Mouse (Mus musculus) midbrain, postnatal 0 days (tissue): ENCODE measurements around the gene Gm6676. TPM values are rescaled to one million over a fixed set of nuclear protein-coding genes. Genes with fewer than 3 reads are reported as not detected.
"Not testable (repeated sequence)": the region's sequence is repeated elsewhere in the genome, so short reads cannot be mapped to it uniquely, and the experiment has no call there.

Experiments used
- ATAC-seq: fragments of 200-750 bp; cut with Nextera tagmentation; 2 replicates; pipeline ENCODE4 v1.8.0; 2017; ENCODE audit warnings: moderate number of reproducible peaks, mild to moderate bottlenecking, moderate TSS enrichment, moderate library complexity; ENCODE audit not compliant: low FRiP score
- DNase-seq: peaks from one replicate; pipeline ENCODE4 v3.0.0-alpha.2; 2015; ENCODE audit warnings: low spot score
- H3K27ac ChIP-seq: fragments of 300-500 bp; sonication (generic); 2 replicates; pipeline ENCODE4 v1.5.1; 2014; ENCODE audit warnings: low read depth, mild to moderate bottlenecking, low read length, mixed read lengths
- H3K27me3 ChIP-seq: fragments of 300-500 bp; sonication (generic); 2 replicates; pipeline ENCODE4 v1.6.1; 2014; ENCODE audit warnings: low read length, control low read depth, mixed read lengths; ENCODE audit not compliant: insufficient read depth
- H3K36me3 ChIP-seq: fragments of 300-500 bp; sonication (generic); 2 replicates; pipeline ENCODE4 v1.6.1; 2014; ENCODE audit warnings: low read length, control low read depth, mixed read lengths; ENCODE audit not compliant: insufficient read depth
- H3K4me1 ChIP-seq: fragments of 300-500 bp; sonication (generic); 2 replicates; pipeline ENCODE4 v1.6.1; 2014; ENCODE audit warnings: mild to moderate bottlenecking, control low read depth, antibody characterized with exemption, low read length, mixed read lengths; ENCODE audit not compliant: insufficient read depth
- H3K4me2 ChIP-seq: fragments of 300-500 bp; sonication (generic); 2 replicates; pipeline ENCODE4 v1.6.1; 2014; ENCODE audit warnings: low read depth, mild to moderate bottlenecking, low read length, mixed read lengths; ENCODE audit not compliant: poor library complexity, severe bottlenecking
- H3K4me3 ChIP-seq: fragments of 300-500 bp; sonication (generic); 2 replicates; pipeline ENCODE4 v1.5.1; 2014; ENCODE audit warnings: low read depth, mild to moderate bottlenecking, low read length, moderate library complexity
- H3K9ac ChIP-seq: fragments of 300-500 bp; sonication (generic); replicated peaks from 2 replicates; pipeline ENCODE4 v1.6.1; 2014; ENCODE audit warnings: mild to moderate bottlenecking, low read length, moderate library complexity, mixed read lengths; ENCODE audit not compliant: poor library complexity, severe bottlenecking
- H3K9me3 ChIP-seq: fragments of 300-500 bp; sonication (generic); 2 replicates; pipeline ENCODE4 v1.6.1; 2016; ENCODE audit warnings: low read length, control low read depth
- CTCF ChIP-seq: IDR thresholded peaks from 2 replicates; pipeline ENCODE4 v1.5.1; 2016; ENCODE audit warnings: antibody characterized with exemption, mild to moderate bottlenecking
- WGBS: fragments of 180-500 bp; shearing (Covaris S2); extraction: QIAGEN DNeasy Blood & Tissue Kit; methylation state at CpG from one replicate; pipeline ENCODE4 v1.1.7; 2014; 5-methylcytosine and 5-hydroxymethylcytosine counted together
- polyA plus RNA-seq: library from polyadenylated mRNA; unstranded; fragments of >200 nt; fragmentation: Nextera tagmentation; extraction: Ambion mirVana; gene quantifications from 2 replicates; pipeline ENCODE4 v1.2.1, GENCODE M21; 2015
- total RNA-seq: library from RNA; depleted of rRNA; stranded (reverse); fragments of >200 nt; gene quantifications from 2 replicates; pipeline ENCODE4 v1.2.3, GENCODE M21; 2014; rRNA removed

Gm6676 gene
- total RNA-seq (not detected in 2 replicates), polyA plus RNA-seq (not detected in 2 replicates)

DNA sequence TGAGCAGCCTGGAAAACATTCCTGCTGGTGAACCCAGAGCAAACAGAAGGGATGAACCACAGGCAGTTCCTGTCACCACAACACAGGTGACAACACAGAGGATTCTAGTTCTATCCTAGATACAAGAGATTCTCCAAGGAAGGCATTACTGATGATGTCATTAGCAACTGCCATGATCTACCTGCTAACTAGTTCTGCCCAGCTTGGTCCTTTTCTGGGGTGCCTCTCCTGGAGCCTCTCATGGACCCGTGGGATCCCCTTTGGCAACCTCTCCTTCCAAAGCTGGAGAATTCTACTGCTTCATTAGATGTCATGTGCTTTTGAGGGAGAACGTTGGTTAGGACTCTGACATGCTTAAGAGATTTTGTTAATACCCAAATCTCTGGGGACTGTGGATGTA, at the start of gene Gm6676:
TSS of gene Gm6676 (minus strand) at position 101 of the 400 bp plus-strand sequence.
- not testable (repeated sequence) for H3K4me3 ChIP-seq, H3K36me3 ChIP-seq, H3K27me3 ChIP-seq, H3K9me3 ChIP-seq, H3K9ac ChIP-seq, ATAC-seq, H3K4me2 ChIP-seq, H3K27ac ChIP-seq, DNase-seq, H3K4me1 ChIP-seq
- WGBS = no CpG with 5 or more reads among the region's 2 CpGs

DNA sequence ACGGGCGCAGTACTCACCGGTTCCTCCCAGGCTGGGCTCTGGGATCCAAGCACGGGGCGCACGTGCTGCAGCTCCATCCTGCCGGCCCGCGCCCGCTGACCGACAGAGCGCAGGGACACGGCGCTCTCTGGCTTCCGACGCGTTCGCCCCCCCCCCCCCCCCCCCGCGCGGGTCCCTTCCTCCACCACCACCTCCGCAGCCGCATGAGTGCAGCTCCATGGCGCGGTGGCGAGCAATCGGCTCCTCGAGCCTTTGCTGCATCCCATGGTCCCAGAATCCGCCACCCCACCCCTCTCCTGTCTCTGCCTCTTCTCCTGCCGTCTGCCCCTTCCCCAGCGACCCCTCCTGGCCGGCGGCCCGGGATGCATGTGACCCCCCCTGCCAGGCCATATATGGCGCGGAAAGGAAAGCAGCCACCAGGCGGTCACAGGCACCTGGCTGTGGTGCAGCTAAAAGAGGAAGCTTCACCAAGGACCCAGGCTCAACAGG, 49.3 kb upstream of the Gm6676 start, which contains the start of gene Gm3512:
TSS of gene Gm3512 (minus strand) at position 51 of the 489 bp plus-strand sequence.
- DNase-seq, ATAC-seq, H3K36me3 ChIP-seq, H3K9ac ChIP-seq, H3K4me1 ChIP-seq, H3K4me3 ChIP-seq, H3K4me2 ChIP-seq, H3K27ac ChIP-seq, H3K9me3 ChIP-seq, H3K27me3 ChIP-seq: not testable (repeated sequence)
- WGBS = no CpG with 5 or more reads among the region's 37 CpGs

GRCm38 (mm10) chr14:7105124-7105802, 19.9 kb downstream of the Gm6676 start:
- H3K9me3 ChIP-seq, DNase-seq, H3K4me1 ChIP-seq, H3K36me3 ChIP-seq, H3K27me3 ChIP-seq: not testable (repeated sequence)
- peak; percentile 80; the same call in 1 of the 2 replicates for ATAC-seq
- Histone ChIP-seq H3K9ac (peak overlapping the region; percentile 64; the same call in 1 of the 2 replicates), H3K4me3 (peak overlapping the region; percentile 37), H3K27ac (peak overlapping the region; percentile 69; the same call in 1 of the 2 replicates), H3K4me2 (peak overlapping the region; percentile 39; the same call in 1 of the 2 replicates)
- peak; percentile 21; the same call in 1 of the 2 replicates for TF ChIP-seq CTCF
- 1% methylated on average over 8 of the region's 54 CpGs for WGBS

DNA sequence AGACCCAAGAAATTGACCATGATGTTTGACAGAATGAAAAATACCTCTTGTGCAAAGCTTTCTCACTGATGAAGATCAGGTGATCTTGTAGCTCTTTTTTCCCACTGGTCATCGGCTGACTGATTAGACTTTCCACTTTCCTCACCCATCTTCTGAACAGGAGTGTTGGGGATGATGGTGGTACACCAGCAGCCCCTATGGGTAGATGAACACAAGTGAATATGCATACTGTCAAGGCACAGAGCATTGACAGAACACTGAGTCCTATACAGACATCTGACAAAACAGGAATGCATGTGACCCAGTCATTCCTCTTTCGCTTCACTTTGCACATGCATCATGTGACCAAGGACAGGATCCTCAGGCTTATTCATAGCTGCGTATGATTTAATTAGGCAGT, 24.7 kb downstream of the Gm6676 start, which contains the start of gene Gm3696:
TSS of gene Gm3696 (minus strand) at position 101 of the 400 bp plus-strand sequence.
- 81% methylated on average over 1 of the region's 3 CpGs for WGBS
- H3K9ac ChIP-seq, H3K4me2 ChIP-seq, H3K27ac ChIP-seq, ATAC-seq, H3K27me3 ChIP-seq, H3K9me3 ChIP-seq, DNase-seq, H3K4me1 ChIP-seq, H3K36me3 ChIP-seq, H3K4me3 ChIP-seq: not testable (repeated sequence)

Other genes with a start within 250 kb of the Gm6676 start
- gene Gm3667, start 235.4 kb downstream of the Gm6676 start, total RNA-seq = 6.8 and 15.1 TPM in 2 replicates
- gene Gm3667, start 235.4 kb downstream of the Gm6676 start, polyA plus RNA-seq = 15.4 and 16.2 TPM in 2 replicates
- gene Gm6356, start 151.6 kb downstream of the Gm6676 start, total RNA-seq = not detected in 2 replicates
- not detected in 2 replicates for gene Gm6356, start 151.6 kb downstream of the Gm6676 start, polyA plus RNA-seq
- 3.0 and 7.4 TPM in 2 replicates for gene Gm10406, start 98.0 kb downstream of the Gm6676 start, total RNA-seq
- gene Gm10406, start 98.0 kb downstream of the Gm6676 start, polyA plus RNA-seq = 6.6 and 6.9 TPM in 2 replicates
- not detected in 2 replicates for gene Gm3685, start 80.4 kb downstream of the Gm6676 start, total RNA-seq
- not detected in 2 replicates for gene Gm3685, start 80.4 kb downstream of the Gm6676 start, polyA plus RNA-seq
- 5.9 and 10.6 TPM in 2 replicates for gene Gm3696, start 24.8 kb downstream of the Gm6676 start, total RNA-seq
- 7.7 and 8.3 TPM in 2 replicates for gene Gm3696, start 24.8 kb downstream of the Gm6676 start, polyA plus RNA-seq
- 6.8 and 9.6 TPM in 2 replicates for gene Gm3512, start 49.1 kb upstream of the Gm6676 start, total RNA-seq
- gene Gm3512, start 49.1 kb upstream of the Gm6676 start, polyA plus RNA-seq = 10.6 and 10.8 TPM in 2 replicates
- gene Gm16434, start 69.1 kb upstream of the Gm6676 start, total RNA-seq = not detected in 2 replicates
- not detected in 2 replicates for gene Gm16434, start 69.1 kb upstream of the Gm6676 start, polyA plus RNA-seq
- gene Gm3727, start 139.3 kb upstream of the Gm6676 start, total RNA-seq = not detected in 2 replicates
- gene Gm3727, start 139.3 kb upstream of the Gm6676 start, polyA plus RNA-seq = not detected in 2 replicates
- gene Gm3739, start 189.6 kb upstream of the Gm6676 start, total RNA-seq = 6.8 and 10.4 TPM in 2 replicates
- 9.0 and 10.4 TPM in 2 replicates for gene Gm3739, start 189.6 kb upstream of the Gm6676 start, polyA plus RNA-seq
- gene Gm5797, start 207.0 kb upstream of the Gm6676 start, total RNA-seq = not detected in 2 replicates
- not detected in 2 replicates for gene Gm5797, start 207.0 kb upstream of the Gm6676 start, polyA plus RNA-seq
- not detected in 2 replicates for gene Gm8374, start 239.7 kb upstream of the Gm6676 start, total RNA-seq
- not detected in 2 replicates for gene Gm8374, start 239.7 kb upstream of the Gm6676 start, polyA plus RNA-seq